Mouse (Mus musculus) CD4-positive, CD25-positive, alpha-beta regulatory T cell, adult 2 months (primary cell): ENCODE measurements around the gene Cxcl17.

Experiments
- DNase-seq: peaks from one replicate; pipeline ENCODE4 v3.0.0-alpha.2; 2012; ENCODE audit warnings: low read depth, low spot score

Cxcl17 gene

DNA sequence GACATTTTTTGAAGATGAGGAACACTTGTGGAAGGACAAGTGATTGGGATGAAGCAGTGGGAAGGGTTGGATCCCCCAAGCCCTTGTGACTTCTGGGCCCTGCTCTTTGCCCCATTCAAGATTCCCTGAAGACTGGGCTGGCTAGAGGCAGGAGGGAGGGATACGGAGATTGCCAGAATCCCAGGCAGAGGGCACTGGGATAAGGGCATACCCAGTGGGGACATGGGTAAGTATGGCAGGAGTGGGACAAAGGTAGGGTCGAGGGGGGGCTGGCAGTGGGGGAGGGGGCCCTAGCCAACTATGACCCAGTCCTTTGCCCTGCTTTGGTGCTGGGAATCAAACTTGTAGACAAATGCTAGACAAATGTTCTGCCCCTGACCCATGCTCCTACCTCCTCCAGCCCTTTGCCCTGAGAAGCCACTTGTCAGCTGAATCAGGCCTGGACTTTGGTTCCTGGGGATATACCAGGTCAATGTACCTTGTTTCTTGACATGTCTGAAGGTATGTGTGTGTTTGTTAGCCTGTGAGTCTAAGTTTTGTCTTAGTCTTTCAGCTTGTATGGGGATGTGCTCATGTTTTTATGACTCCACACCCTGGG, 20.7 kb downstream of the Cxcl17 start:
- no peak for DNase-seq

DNA sequence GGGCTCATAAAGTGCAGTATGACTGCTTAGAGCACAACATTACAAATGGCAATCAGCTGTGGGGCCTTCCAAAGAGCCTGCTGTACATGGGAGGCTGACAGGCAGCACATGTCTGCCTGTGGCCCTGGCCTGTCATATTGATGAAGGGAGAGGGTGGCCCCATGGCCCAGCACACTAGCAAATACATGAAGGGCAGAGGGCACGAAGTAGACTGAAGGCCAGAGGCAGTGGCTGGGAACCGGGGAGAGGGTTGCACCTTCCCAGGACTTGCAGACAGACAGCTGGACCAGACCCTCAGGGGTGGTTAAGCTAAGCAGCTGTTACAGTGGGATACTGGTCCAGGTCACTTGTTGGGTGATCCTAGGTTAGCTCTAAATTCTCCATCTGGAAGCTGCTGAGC, 21.7 kb downstream of the Cxcl17 start:
- no peak for DNase-seq

DNA sequence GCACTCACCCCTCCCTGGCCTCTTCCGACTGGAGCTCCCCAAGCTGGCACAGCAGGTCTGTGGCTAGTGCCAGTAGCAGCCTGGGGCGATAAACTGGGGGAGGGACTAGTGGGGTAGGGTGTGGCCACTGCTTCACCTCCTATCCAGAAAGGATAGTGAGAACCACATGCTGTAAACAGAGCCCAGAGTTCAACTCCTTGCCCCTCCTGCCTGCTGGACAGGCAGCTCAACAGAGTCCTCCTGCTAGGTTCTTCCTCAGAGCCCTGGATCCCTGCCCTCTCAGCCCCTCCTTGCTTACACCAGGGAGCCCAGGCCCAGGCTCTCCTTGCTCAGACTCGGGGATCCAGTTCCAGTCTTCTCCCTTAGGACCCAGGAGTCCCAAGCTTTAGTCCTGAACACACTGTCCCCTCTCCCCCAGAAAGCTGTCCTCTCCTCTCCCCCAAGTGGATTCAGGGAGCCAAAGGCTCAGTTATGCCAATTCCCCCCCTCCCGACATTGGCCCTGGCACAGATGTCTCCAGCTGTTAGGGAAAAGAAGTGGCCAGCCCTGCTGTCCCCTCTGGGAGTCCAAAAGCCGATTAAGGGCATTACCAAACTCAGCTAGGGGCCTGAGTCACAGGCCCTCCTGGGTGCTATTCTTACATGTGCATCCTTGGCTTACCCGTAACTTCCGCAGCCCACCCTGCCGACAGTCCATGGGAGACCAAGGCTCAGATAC, 22.5 kb downstream of the Cxcl17 start:
- DNase-seq, result no peak

DNA sequence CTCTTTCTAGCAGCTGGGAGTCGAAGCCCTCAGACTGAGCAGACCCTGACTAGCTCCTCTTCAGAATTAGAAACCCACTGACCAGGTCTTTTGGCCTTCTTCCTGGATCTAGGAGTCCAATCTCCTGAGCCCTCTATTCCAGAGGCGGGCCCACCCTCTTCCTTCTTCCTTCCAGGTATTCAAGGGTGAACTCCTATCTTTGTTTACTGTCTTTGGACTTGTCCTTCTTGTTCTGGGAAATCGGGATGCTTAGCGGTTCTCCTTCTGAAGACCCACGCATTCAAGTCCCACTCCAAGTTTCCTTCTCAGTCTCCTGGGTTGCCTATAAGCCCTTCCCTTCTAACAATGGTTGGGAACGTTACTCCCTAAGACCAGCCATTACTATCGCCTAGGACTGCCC, 23.8 kb downstream of the Cxcl17 start:
- DNase-seq, result no peak

DNA sequence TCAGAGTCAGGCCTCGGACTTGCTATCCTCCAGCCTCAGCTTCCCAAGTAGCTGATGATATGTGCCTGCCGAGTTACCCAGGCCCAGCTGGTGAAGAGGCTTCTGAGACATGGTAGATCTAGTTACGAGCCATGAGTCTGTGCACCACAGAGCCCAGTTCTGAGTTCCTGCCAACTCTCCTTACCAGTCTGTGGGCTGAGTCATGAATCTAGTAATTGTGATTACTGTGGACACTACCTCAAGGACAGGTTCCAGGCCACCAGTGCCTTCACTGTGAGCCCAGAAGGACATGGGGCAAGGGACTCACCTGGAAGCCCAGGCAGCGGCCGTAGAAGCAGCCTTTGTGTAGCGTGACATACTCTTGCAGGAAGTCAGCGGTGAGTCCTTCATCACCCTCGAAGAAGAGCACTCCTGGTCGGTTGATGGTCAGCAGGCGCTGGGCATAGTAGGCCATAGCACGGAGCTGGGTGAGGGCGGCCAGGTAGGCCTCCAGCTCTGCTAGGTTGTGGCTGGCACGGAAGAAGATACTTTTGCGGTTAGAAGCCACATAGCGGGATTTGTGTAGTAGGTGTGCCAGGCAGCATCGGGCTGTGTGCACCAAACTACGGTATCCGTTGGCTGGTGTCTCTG, 24.8 kb downstream of the Cxcl17 start:
- no peak for DNase-seq

DNA sequence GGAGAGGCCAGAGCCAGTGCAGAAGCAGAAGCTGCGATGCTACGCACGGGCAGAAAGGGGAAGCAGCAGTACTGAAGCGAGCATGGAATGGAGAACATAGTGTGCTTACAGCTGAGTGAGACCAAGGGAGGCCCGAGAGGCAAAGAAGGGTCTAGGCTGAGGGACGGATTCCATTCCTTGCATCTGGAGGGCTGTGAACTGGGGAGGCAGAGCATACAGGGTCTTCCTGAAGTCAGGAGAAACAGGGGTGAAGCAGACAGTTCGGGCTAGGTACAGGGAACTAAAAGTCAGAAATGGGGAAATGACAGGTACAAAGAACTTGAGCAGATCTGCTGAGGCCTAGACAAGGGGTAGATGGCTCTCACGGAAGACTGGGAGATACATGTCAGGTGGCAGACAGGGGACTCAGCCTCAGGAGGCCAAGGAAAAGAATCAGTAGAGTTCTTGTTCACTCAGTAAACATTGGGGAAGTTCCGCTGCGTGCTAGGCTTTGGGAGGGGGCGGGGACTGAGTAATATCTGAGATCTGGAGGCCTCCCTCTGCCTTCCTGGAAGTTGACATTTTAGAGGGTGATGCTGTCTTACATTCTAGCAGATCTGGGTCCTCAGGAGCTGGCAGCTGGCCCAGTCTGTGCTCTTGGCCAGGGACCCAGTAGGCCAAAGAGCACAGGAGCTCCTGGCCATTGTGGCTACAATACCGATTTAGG, 26.7 kb downstream of the Cxcl17 start:
- DNase-seq, result peak; percentile 79

DNA sequence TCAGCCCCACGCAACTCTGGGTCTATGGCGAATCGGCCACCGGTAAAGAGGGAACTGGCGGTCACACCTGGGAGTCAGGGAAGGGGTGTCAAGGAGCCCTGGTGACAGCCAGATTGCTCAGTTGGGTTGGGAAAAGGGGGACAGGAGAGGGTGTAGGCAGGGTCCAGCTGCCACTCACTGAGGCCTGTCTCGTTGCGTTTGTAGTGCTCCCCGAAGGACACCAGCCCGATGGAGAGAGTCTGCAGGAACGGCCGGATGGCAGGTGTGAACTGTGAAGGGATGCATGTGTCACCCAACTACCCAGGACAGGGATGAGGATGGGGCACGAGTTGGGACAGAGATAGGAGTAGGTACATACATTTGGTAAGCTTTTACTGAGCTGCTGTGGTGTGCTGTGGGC, 27.4 kb downstream of the Cxcl17 start:
- DNase-seq, result no peak

DNA sequence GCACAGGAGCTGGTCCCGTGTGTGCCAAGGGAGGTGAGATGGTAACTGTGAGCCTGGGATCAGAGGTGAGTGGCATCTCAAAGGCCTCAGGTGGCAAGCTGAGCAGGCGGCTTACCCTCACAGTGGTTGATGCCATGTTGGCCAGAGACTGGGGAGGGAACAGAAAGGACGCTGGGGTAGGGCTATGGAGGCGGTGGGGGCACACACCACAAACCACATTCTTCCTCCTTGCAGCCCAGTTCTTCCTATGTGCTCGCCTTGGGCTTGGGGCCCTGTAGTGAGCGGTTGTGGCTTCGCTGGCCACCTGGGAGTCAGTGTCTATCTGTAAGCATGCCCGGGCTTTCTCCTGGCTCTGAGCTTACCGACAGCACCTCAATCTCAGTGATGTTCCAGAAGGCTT, 27.9 kb downstream of the Cxcl17 start:
- DNase-seq, result no peak

DNA sequence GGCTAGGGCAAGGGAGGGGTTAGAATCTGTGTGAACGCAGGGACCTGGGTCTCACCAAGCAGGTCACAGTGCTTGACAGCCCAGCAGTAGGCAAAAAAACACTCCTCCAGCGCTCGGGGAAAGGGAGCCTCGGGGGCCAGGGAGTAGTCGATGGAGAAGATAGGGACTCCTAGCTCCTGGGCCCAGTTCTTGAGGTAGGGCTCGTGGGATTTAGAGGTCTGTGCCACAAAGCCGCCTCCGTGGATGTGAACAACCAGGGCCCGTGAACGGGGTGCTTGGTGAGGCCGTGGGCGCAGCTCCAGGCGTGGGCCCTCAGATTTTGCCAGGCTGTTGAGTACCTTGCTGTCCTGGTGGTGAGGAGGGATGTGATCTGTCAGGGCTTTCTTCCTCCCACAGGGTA, 28.4 kb downstream of the Cxcl17 start:
- no peak for DNase-seq

DNA sequence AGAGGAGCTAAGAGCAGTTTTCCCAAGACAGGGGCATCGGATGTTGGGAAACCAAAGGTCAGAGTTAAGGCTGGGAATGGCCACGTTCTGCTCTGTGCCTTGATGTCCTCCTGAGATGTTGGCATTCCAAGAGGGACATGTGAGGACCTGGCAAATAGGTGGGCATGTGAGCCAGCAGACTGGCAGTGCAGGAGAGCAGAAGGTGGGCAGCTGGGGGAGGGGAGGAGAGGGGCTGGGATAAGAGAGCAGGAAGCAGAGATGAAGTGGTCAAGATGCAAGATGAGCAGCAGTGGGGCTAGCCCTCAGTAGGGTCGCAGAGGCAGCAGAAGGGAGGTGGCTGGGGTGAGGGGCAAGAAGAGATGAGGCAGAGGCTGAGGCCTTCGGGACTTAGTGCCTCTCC, 28.8 kb downstream of the Cxcl17 start:
- DNase-seq, result no peak

DNA sequence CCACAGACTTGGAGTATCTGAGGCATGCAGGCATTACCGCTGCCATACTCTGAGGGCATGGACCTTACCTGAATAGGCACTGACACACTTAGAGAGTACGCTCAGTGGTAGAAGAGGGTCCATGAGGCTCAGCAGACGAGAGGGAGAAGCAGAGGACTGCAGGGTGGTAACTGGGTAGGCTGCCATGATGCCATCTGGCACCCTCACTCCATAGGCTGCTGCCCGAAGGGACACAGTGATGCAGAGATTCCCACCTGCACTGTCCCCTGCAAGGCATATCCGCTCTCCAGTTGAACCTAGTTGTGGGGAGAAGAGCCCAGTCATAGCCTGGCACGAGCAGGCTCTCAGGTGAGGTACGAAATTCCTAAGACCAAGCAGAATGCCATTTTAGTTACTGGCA, 29.3 kb downstream of the Cxcl17 start:
- no peak for DNase-seq

DNA sequence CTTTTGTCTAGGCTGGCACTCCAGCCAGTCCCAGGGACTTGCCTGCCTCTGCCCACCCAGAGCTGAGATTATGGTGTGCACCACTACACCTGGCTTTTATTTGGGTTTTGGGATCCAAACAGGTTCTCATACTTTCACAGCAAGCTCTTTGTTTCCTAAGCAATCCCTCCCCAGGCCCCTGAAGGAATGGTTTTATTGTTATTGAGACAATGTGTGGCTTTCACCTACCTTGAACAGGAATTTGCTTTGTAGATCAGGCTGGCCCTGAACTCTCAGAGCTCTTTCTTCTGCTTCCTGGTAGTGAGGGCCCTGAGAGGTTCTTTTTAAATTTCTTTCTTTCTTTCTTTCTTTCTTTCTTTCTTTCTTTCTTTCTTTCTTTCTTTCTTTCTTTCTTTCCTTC, 30.1 kb downstream of the Cxcl17 start:
- DNase-seq, result no peak

DNA sequence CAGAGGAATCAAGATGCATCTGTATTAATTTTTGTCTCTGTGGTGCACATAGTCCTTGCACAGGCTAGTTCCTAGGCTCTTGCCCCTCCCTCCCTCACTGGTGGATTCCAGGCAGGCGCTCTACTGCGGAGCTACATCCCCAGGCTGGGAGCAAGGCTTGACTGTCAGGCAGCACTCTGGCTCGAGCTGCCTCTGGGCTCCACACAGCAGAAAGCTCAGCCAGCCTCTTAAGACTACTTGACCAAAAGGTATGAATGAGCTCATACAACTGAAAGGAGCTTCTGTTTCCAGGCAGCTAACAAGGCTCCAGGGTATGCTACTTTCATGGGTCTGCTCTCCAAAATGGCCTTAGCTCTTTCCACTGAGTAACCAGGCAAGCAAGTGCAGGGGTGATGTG, 31.4 kb downstream of the Cxcl17 start:
- DNase-seq, result no peak

DNA sequence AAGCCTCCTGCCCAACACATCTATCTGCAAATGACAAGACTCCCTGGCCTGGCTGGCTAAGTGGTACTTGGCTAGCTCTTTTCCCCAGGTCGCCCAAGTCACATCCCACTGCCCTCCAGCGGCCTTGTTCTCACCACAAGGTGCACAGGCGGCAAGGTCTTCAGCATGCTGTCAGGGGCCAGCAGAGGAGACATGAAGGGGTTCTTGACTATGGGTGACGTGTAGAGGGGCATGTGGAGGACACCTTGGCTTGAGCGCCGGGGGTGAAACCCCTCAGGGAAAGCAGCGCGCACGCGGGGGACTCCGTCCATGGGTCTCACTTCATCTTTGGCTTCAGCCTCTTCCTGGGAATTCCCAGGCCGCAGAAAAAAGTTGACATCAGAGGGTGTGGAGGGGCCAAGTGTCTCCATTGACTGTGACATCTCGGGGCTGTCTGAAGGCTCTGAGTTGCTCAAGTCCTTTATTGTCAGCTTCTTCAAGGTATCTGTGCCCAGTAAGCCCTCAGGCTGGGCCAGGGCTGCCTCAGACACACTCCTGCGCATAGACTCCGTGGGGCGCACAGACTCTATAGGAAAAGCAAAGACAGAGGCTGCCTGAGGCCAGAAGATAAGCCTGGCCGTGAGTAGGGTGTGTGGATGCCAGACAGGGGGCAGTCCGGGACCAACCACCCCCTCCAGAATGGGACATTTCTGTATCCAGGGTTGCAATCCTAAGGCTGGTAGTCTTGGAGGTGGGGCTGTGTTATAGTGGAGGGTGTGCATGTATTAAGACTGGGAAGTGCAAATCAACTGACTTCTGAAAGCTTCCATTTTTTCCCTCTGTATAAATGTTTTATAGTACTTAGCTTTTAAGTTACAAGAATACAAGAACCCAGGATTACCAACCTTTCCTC, 32.0 kb downstream of the Cxcl17 start:
- peak; percentile 47 for DNase-seq

DNA sequence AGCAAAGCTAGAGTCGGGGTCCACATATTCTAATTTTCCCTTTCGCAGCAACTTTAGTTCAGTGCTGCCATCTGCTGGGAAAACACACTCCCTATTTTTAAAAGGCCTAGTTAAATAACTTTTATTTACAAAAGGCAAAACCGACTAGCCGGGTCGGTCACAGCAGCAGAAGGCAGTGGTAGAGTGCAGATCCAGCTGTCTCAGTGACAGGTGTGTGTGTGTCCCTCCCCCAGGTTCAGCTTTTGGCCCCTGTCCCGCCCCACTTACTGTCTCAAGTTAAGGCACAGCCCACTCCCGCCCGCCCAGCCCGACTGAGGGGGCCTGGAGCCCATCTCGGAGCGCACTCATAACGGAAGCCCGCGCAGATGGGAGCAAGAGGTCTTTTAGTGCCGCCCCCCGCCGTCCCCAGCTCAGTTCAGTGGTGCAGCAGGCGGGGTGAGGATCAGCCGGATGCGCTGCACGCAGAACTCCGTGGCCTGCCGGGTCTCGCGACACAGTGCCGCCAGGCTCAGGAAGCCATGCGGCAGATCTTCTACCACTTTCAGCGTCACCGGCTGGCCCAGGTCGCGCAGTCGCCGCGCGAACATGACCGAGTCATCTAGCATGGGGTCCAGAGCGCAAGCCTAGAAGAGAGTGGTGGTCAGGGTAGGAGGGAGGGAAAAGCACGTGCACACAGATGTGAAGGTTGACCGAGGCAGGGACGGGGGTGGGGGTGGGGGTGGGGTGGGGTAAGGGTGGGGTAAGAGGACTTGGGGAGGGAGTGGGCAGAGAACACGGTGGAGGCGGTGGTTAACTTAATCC, 32.9 kb downstream of the Cxcl17 start:
- peak; percentile 90 for DNase-seq

DNA sequence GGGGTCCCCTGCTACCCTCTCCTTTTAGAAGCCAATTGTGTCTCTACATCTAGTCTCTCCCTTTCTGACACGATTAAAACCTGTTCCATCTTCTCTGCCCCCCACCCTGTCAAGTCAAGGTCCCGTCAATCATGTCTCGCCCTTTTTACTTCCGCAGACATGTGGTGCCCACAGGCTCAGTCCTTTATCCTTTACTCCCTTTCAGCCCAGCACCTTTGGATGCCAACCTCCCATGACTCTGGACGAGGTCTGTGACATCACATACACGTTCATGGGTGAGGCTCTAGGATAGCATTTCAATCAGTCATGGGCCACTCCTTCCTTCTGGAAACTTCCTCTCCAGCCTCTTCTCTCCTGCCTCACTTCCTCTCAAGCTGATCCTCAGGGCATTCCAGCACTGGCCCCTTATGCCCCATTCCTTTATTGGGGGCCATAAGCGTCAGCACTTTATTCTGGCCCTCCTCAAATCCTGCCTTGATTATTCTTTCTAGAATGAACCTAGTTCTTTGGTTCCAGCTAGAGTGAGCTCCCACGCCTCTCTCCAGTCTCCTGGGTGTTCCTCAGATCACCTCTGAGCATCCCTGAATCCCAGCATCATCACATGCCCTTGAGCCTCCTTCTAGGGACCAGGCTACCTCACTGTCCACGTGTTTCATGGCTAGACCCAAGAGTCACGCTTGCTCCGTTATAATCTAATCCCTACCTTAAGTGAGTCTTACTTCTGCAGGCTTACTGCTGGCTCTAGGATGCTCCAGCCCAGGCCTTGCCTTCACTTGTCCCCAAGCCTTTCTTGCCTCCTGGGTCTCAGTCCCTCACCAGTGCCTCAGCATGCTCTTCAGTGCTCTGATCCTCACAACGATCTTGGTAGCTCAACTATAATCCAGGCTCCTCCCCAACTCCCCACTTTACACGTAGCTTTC, 34.2 kb downstream of the Cxcl17 start:
- no peak for DNase-seq

DNA sequence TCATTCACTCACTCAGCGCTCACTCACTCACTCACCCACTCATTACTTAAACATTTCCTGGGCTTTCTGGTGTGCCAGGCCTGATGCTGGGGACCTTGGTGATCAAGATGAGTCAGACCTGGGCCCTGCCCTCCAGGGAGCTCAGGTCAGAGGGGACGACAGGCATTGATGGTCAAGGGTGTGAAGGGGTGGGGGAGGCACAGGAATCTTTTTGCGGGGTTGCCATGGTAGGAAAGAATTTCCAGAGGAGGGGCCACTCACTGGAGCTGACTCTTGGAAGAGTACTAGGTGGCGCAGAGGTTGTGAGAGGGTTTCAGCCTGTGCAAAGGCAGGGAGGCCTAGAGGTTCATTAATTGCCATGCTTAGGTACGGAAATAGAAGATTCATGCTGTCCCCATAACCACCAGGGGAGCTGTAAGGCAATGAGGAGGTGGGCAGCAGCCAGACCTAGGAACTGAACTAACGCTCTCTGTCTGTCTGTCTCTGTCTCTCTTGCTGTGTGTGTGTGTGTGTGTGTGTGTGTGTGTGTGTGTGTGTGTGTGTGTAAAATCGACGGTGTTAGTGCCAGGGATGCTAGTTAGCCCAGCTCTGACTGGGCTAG, 35.5 kb downstream of the Cxcl17 start:
- peak; percentile 25 for DNase-seq

DNA sequence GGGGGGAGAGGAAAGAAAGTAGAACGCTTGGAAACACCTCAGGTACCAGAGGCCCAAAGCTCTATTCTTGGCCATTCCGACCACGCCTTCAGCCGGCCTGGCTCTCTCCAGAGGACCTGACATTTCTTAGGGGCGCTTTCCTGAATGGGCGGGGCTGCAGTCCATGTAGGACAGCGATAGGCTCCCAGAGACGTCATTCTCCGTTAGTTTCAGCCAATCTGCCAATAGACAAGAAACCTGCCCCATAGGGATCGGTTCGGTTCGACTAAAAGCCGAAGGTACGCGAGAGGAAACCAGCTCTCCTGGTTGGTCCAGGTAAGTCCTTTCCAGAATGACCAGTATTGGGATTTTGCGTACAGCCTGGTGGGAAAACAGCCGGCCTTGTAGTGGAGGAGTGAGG, 36.1 kb downstream of the Cxcl17 start:
- no peak for DNase-seq

DNA sequence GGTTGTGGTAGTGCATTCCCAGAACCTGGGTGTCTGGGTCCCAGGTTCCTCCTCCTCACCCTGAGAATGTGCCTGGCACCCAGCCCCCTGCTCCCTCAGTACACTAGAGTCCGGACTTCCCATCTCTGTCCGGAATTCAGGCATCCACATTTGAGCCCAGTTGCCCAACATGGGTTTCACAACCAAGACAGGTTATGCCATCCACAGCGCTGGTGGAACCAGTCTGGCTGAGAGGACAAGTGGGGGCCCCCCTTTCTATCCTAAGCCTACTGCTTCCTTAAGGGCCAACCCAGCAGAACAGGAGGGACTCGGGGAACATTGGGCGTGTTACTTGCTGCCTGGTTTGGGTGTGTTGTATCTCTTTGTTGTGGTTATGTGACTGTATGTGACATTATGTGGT, 40.2 kb downstream of the Cxcl17 start:
- no peak for DNase-seq
